Mouse (Mus musculus): ENCODE results near the gene Gm10961. TPM values are rescaled to one million over a fixed set of nuclear protein-coding genes. Genes with fewer than 3 reads are reported as not detected.

Gene Gm10961
- polyA plus RNA-seq, 1 experiment from 2014 or later, result not detected

GRCm38 (mm10) chr3:107609376-107609775 lies 21.7 kb upstream of the Gm10961 start:
- no peaks in the 10 kb centered on the region for H3K9me3 ChIP-seq (ENCODE audit: control insufficient read depth, low read length)
- no peaks in the 10 kb centered on the region for H3K4me1 ChIP-seq (ENCODE audit: control insufficient read depth, insufficient read depth, low read length)
- 62% methylated on average over 3 of the region's 3 CpGs for WGBS
- H3K27me3 ChIP-seq (ENCODE audit: control insufficient read depth, insufficient read depth, low read length), result peaks cover 6% of the 10 kb centered on the region
- ATAC-seq (ENCODE audit: low FRiP score, low TSS enrichment), result no peak
- no peak overlapping the region for H3K4me3 ChIP-seq (ENCODE audit: low read length)
- peaks cover 26% of the 10 kb centered on the region for H3K36me3 ChIP-seq (ENCODE audit: control insufficient read depth, insufficient read depth, low read length)
- H3K9ac ChIP-seq (ENCODE audit: low read depth, low read length), result no peak overlapping the region
- H3K4me2 ChIP-seq (replicated peaks; ENCODE audit: low read depth, low read length), result no peak overlapping the region
- H3K27ac ChIP-seq (ENCODE audit: low read depth, low read length), result no peak overlapping the region

DNA sequence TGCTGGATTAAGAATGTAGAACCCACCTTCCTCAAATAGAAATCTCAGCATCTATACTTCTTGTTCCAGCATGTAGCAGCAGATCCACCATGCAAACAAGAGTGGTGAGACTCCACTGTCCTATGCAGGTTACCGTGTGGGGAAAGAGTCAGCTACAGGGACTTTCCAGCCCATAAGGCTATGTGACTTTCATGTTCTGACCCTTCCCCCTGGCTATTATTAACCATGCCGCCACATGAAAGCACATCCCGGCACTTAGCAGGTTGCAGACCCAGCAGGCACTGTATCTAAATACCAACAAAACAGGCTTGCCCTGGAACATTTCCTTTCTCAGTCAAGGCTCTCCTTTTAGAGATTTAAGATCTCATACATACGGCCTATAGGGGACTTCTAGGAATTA lies 19.7 kb upstream of the Gm10961 start:
- 63% methylated on average over 4 of the region's 4 CpGs for WGBS
- H3K9ac ChIP-seq (ENCODE audit: low read depth, low read length), result no peak overlapping the region
- no peak overlapping the region for H3K4me3 ChIP-seq (ENCODE audit: low read length)
- H3K9me3 ChIP-seq (ENCODE audit: control insufficient read depth, low read length), result no peaks in the 10 kb centered on the region
- H3K36me3 ChIP-seq (ENCODE audit: control insufficient read depth, insufficient read depth, low read length), result peaks cover 46% of the 10 kb centered on the region
- H3K27me3 ChIP-seq (ENCODE audit: control insufficient read depth, insufficient read depth, low read length), result no peaks in the 10 kb centered on the region
- ATAC-seq (ENCODE audit: low FRiP score, low TSS enrichment), result no peak
- H3K27ac ChIP-seq (ENCODE audit: low read depth, low read length), result no peak overlapping the region
- no peak overlapping the region for H3K4me2 ChIP-seq (replicated peaks; ENCODE audit: low read depth, low read length)
- no peaks in the 10 kb centered on the region for H3K4me1 ChIP-seq (ENCODE audit: control insufficient read depth, insufficient read depth, low read length)

- H3K27me3 ChIP-seq (ENCODE audit: control insufficient read depth, insufficient read depth, low read length), result no peaks in the 10 kb centered on the region
- WGBS, result 87% methylated on average over 11 of the region's 11 CpGs
- H3K4me3 ChIP-seq (ENCODE audit: low read length), result no peak overlapping the region
- no peaks in the 10 kb centered on the region for H3K4me1 ChIP-seq (ENCODE audit: control insufficient read depth, insufficient read depth, low read length)
- no peaks in the 10 kb centered on the region for H3K9me3 ChIP-seq (ENCODE audit: control insufficient read depth, low read length)
- H3K36me3 ChIP-seq (ENCODE audit: control insufficient read depth, insufficient read depth, low read length), result peaks cover 62% of the 10 kb centered on the region
- peak; percentile 35; the same call in 1 of the 2 replicates for ATAC-seq (ENCODE audit: low FRiP score, low TSS enrichment)
- H3K9ac ChIP-seq (ENCODE audit: low read depth, low read length), result no peak overlapping the region
- no peak overlapping the region for H3K27ac ChIP-seq (ENCODE audit: low read depth, low read length)
- H3K4me2 ChIP-seq (replicated peaks; ENCODE audit: low read depth, low read length), result no peak overlapping the region
These were observed 18.1 kb upstream of the Gm10961 start for GRCm38 (mm10) chr3:107612902-107613525.

DNA sequence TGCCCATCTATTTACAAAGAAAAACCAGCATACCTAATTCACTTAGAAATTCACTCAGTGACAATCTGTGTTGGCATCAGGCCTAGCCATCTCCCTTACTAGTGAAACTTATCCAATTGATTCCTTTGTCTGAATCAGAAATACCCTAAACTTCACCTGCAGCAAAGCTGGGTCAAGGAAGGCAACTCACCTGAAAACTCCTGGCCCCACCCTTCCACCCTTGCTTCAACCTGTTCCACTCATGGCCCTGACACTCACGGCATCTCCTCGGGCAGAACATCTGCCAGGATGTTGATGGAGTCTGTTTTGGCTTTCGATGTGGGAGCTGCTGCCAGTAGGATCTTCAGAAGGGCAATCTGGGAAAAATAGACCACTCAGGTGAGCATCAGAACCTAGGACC lies 13.3 kb upstream of the Gm10961 start:
- H3K36me3 ChIP-seq (ENCODE audit: control insufficient read depth, insufficient read depth, low read length), result peaks cover 95% of the 10 kb centered on the region
- H3K9ac ChIP-seq (ENCODE audit: low read depth, low read length), result no peak overlapping the region
- H3K27ac ChIP-seq (ENCODE audit: low read depth, low read length), result no peak overlapping the region
- WGBS, result 88% methylated on average over 3 of the region's 3 CpGs
- no peaks in the 10 kb centered on the region for H3K27me3 ChIP-seq (ENCODE audit: control insufficient read depth, insufficient read depth, low read length)
- no peak for ATAC-seq (ENCODE audit: low FRiP score, low TSS enrichment)
- no peaks in the 10 kb centered on the region for H3K9me3 ChIP-seq (ENCODE audit: control insufficient read depth, low read length)
- H3K4me1 ChIP-seq (ENCODE audit: control insufficient read depth, insufficient read depth, low read length), result no peaks in the 10 kb centered on the region
- H3K4me3 ChIP-seq (ENCODE audit: low read length), result no peak overlapping the region
- H3K4me2 ChIP-seq (replicated peaks; ENCODE audit: low read depth, low read length), result no peak overlapping the region

GRCm38 (mm10) chr3:107619911-107620310 lies 11.2 kb upstream of the Gm10961 start:
- H3K27me3 ChIP-seq (ENCODE audit: control insufficient read depth, insufficient read depth, low read length), result no peaks in the 10 kb centered on the region
- H3K9me3 ChIP-seq (ENCODE audit: control insufficient read depth, low read length), result no peaks in the 10 kb centered on the region
- no peak overlapping the region for H3K4me2 ChIP-seq (replicated peaks; ENCODE audit: low read depth, low read length)
- no peak overlapping the region for H3K27ac ChIP-seq (ENCODE audit: low read depth, low read length)
- H3K4me1 ChIP-seq (ENCODE audit: control insufficient read depth, insufficient read depth, low read length), result no peaks in the 10 kb centered on the region
- H3K36me3 ChIP-seq (ENCODE audit: control insufficient read depth, insufficient read depth, low read length), result peaks cover 94% of the 10 kb centered on the region
- 86% methylated on average over 6 of the region's 6 CpGs for WGBS
- no peak overlapping the region for H3K4me3 ChIP-seq (ENCODE audit: low read length)
- no peak for ATAC-seq (ENCODE audit: low FRiP score, low TSS enrichment)
- no peak overlapping the region for H3K9ac ChIP-seq (ENCODE audit: low read depth, low read length)

- no peak overlapping the region for H3K9ac ChIP-seq (ENCODE audit: low read depth, low read length)
- no peak overlapping the region for H3K4me3 ChIP-seq (ENCODE audit: low read length)
- H3K27ac ChIP-seq (ENCODE audit: low read depth, low read length), result no peak overlapping the region
- H3K36me3 ChIP-seq (ENCODE audit: control insufficient read depth, insufficient read depth, low read length), result peaks cover 93% of the 10 kb centered on the region
- 90% methylated on average over 21 of the region's 21 CpGs for WGBS
- no peak overlapping the region for H3K4me2 ChIP-seq (replicated peaks; ENCODE audit: low read depth, low read length)
- no peaks in the 10 kb centered on the region for H3K27me3 ChIP-seq (ENCODE audit: control insufficient read depth, insufficient read depth, low read length)
- H3K9me3 ChIP-seq (ENCODE audit: control insufficient read depth, low read length), result no peaks in the 10 kb centered on the region
- no peak for ATAC-seq (ENCODE audit: low FRiP score, low TSS enrichment)
- no peaks in the 10 kb centered on the region for H3K4me1 ChIP-seq (ENCODE audit: control insufficient read depth, insufficient read depth, low read length)
These were observed 9.6 kb upstream of the Gm10961 start for GRCm38 (mm10) chr3:107621286-107622075.

- H3K36me3 ChIP-seq (ENCODE audit: control insufficient read depth, insufficient read depth, low read length), result peaks cover 94% of the 10 kb centered on the region
- no peak overlapping the region for H3K9ac ChIP-seq (ENCODE audit: low read depth, low read length)
- H3K27me3 ChIP-seq (ENCODE audit: control insufficient read depth, insufficient read depth, low read length), result no peaks in the 10 kb centered on the region
- no peak overlapping the region for H3K27ac ChIP-seq (ENCODE audit: low read depth, low read length)
- no peaks in the 10 kb centered on the region for H3K9me3 ChIP-seq (ENCODE audit: control insufficient read depth, low read length)
- H3K4me2 ChIP-seq (replicated peaks; ENCODE audit: low read depth, low read length), result no peak overlapping the region
- no peak for ATAC-seq (ENCODE audit: low FRiP score, low TSS enrichment)
- H3K4me3 ChIP-seq (ENCODE audit: low read length), result no peak overlapping the region
- H3K4me1 ChIP-seq (ENCODE audit: control insufficient read depth, insufficient read depth, low read length), result no peaks in the 10 kb centered on the region
- 93% methylated on average over 7 of the region's 7 CpGs for WGBS
These were observed 8.6 kb upstream of the Gm10961 start for GRCm38 (mm10) chr3:107622537-107622936.

DNA sequence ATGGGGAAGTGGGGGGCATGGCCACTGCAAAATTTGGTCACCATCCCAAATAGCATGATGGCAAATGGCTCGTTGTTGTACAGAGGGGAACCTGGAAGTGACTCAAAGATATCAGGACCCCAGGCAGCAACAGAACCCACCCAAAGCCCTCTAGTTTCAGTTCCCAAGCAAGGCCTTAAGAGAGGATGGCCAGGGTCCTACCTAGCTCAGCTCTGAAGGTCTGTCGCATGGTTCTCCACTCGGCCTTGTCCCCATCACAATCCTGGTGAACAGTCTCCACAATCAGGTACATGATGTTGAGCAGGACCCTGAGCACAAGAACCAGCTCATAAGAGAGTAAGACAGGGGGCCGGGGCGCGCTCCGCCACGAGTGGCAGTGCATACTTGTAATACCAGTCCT lies 6.7 kb upstream of the Gm10961 start:
- H3K36me3 ChIP-seq (ENCODE audit: control insufficient read depth, insufficient read depth, low read length), result peaks cover 85% of the 10 kb centered on the region
- no peak for ATAC-seq (ENCODE audit: low FRiP score, low TSS enrichment)
- no peaks in the 10 kb centered on the region for H3K9me3 ChIP-seq (ENCODE audit: control insufficient read depth, low read length)
- no peak overlapping the region for H3K4me3 ChIP-seq (ENCODE audit: low read length)
- no peak overlapping the region for H3K27ac ChIP-seq (ENCODE audit: low read depth, low read length)
- H3K4me2 ChIP-seq (replicated peaks; ENCODE audit: low read depth, low read length), result no peak overlapping the region
- H3K4me1 ChIP-seq (ENCODE audit: control insufficient read depth, insufficient read depth, low read length), result no peaks in the 10 kb centered on the region
- no peak overlapping the region for H3K9ac ChIP-seq (ENCODE audit: low read depth, low read length)
- H3K27me3 ChIP-seq (ENCODE audit: control insufficient read depth, insufficient read depth, low read length), result no peaks in the 10 kb centered on the region
- 98% methylated on average over 8 of the region's 8 CpGs for WGBS

DNA sequence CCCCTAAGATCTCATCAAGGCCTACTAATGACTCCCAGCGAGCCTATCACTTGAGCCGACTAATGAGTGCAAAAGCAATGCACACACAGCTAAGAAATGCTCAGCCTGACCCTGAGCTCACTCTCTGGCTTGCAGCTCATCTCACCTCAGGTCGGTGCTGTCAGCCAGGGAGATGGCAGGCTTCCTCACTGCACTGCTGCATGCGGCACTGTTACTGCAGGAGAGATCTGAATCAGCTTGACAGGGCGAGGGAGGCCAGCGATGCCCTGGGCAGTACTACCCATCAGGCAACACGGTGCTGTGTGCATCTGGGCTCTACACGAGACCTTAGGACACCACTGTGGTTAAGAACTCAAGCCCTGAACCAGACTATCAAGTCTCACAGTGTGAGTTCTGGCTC lies 5.6 kb upstream of the Gm10961 start:
- ATAC-seq (ENCODE audit: low FRiP score, low TSS enrichment), result no peak
- WGBS, result 93% methylated on average over 8 of the region's 8 CpGs
- no peak overlapping the region for H3K4me3 ChIP-seq (ENCODE audit: low read length)
- no peak overlapping the region for H3K4me2 ChIP-seq (replicated peaks; ENCODE audit: low read depth, low read length)
- H3K27ac ChIP-seq (ENCODE audit: low read depth, low read length), result no peak overlapping the region
- peaks cover 78% of the 10 kb centered on the region for H3K36me3 ChIP-seq (ENCODE audit: control insufficient read depth, insufficient read depth, low read length)
- H3K9ac ChIP-seq (ENCODE audit: low read depth, low read length), result no peak overlapping the region
- no peaks in the 10 kb centered on the region for H3K27me3 ChIP-seq (ENCODE audit: control insufficient read depth, insufficient read depth, low read length)
- H3K4me1 ChIP-seq (ENCODE audit: control insufficient read depth, insufficient read depth, low read length), result no peaks in the 10 kb centered on the region
- H3K9me3 ChIP-seq (ENCODE audit: control insufficient read depth, low read length), result no peaks in the 10 kb centered on the region

Measured in kidney, embryonic 14.5 days (tissue).